Mouse (Mus musculus): Measurements from ENCODE around the gene Dbt. TPM values are rescaled to one million over a fixed set of nuclear protein-coding genes. Genes with fewer than 3 reads are reported as not detected.

The Dbt gene
- total RNA-seq, 2 experiments from 2014 or later = 51.0 to 54.6 TPM

GRCm38 (mm10) chr3:116537200-116537573 is 24.3 kb downstream of the Dbt start:
- DNase-seq = no peak

- DNase-seq = no peak
These were observed 29.2 kb downstream of the Dbt start for GRCm38 (mm10) chr3:116542070-116542469.

- DNase-seq = peak in 1 of 2 experiments; percentile 10
These were observed 29.7 kb downstream of the Dbt start for GRCm38 (mm10) chr3:116542532-116542931.

- no peak for DNase-seq
These were observed 34.6 kb downstream of the Dbt start for GRCm38 (mm10) chr3:116547430-116547829.

- DNase-seq = no peak
These were observed 38.5 kb downstream of the Dbt start for GRCm38 (mm10) chr3:116551362-116551761.

- DNase-seq = peak in 1 of 2 experiments; percentile 39
These were observed 48.4 kb downstream of the Dbt start for GRCm38 (mm10) chr3:116561315-116561714.

GRCm38 (mm10) chr3:116562408-116563094 is 49.7 kb downstream of the Dbt start, which contains the start of gene Lrrc39:
Lrrc39 (plus strand) TSS chr3:116562973.
- peak; percentile 52 to 73 for DNase-seq

- DNase-seq = no peak
These were observed 50.2 kb downstream of the Dbt start for GRCm38 (mm10) chr3:116563095-116563492.

- no peak for DNase-seq
These were observed 57.8 kb downstream of the Dbt start for GRCm38 (mm10) chr3:116570628-116571027.

GRCm38 (mm10) chr3:116577286-116577685 is 64.4 kb downstream of the Dbt start:
- no peak for DNase-seq

- DNase-seq = no peak
These were observed 69.3 kb downstream of the Dbt start for GRCm38 (mm10) chr3:116582201-116582600.

- DNase-seq = no peak
These were observed 81.3 kb downstream of the Dbt start for GRCm38 (mm10) chr3:116594076-116594727.

- peak; percentile 98 to 100 for DNase-seq
These were observed 82.1 kb downstream of the Dbt start, which contains the start of gene Sass6 for GRCm38 (mm10) chr3:116594728-116595602. Sass6 (plus strand) TSS chr3:116594982.

- DNase-seq = no peak
These were observed 82.7 kb downstream of the Dbt start for GRCm38 (mm10) chr3:116595603-116595991.

Other genes with a start within 250 kb of the Dbt start
- 1 to 10 TPM; 2.6 to 3.9 TPM for gene Cdc14a, start 89.0 kb upstream of the Dbt start, total RNA-seq (2021)
- 10 to 100 TPM; 19.9 to 22.7 TPM for gene Rtca, start 4.9 kb upstream of the Dbt start, total RNA-seq (2021)
- 10 to 100 TPM; 75.5 to 77.6 TPM for gene Lrrc39, start 49.9 kb downstream of the Dbt start, total RNA-seq (2021)
- gene Sass6, start 81.9 kb downstream of the Dbt start, total RNA-seq (2021) = 1 to 10 TPM; 1.6 to 2.2 TPM
- 1 to 10 TPM; 4.8 to 5.3 TPM for gene Trmt13, start 101.5 kb downstream of the Dbt start, total RNA-seq (2021)
- gene Mfsd14a, start 149.6 kb downstream of the Dbt start, total RNA-seq (2021) = 10 to 100 TPM; 15.9 to 18.4 TPM
- not detected for gene Gm43191, start 168.2 kb downstream of the Dbt start, total RNA-seq (2021)
- 10 to 100 TPM; 10.7 to 11.1 TPM for gene Slc35a3, start 199.8 kb downstream of the Dbt start, total RNA-seq (2021)

Measured in heart, adult 18-20 months (tissue).